Mouse (Mus musculus) neural tube, embryonic 14.5 days (tissue): ENCODE results near the gene Crtc2. TPM values are rescaled to one million over a fixed set of nuclear protein-coding genes. Genes with fewer than 3 reads are reported as not detected.
A peak's percentile ranks its signal among the peaks of the same experiment; 100 is the strongest.
"Not testable (repeated sequence)": the region's sequence is repeated elsewhere in the genome, so short reads cannot be mapped to it uniquely, and the experiment has no call there.

Experiments
- ATAC-seq: fragments of 200-750 bp; cut with Nextera tagmentation; 2 replicates; pipeline ENCODE4 v1.8.0; 2017; ENCODE audit warnings: low read depth, mild to moderate bottlenecking, moderate TSS enrichment, moderate library complexity
- H3K27ac ChIP-seq: fragments of 300-500 bp; sonication (generic); 2 replicates; pipeline ENCODE4 v1.5.1; 2014; ENCODE audit warnings: low read depth, mild to moderate bottlenecking, control low read depth, low read length, moderate library complexity, mixed read lengths
- H3K27me3 ChIP-seq: fragments of 300-500 bp; sonication (generic); 2 replicates; pipeline ENCODE4 v1.6.1; 2014; ENCODE audit warnings: low read length; ENCODE audit not compliant: control insufficient read depth, insufficient read depth
- H3K36me3 ChIP-seq: fragments of 300-500 bp; sonication (generic); 2 replicates; pipeline ENCODE4 v1.6.1; 2014; ENCODE audit warnings: low read length, mixed read lengths; ENCODE audit not compliant: control insufficient read depth, insufficient read depth
- H3K4me1 ChIP-seq: fragments of 300-500 bp; sonication (generic); 2 replicates; pipeline ENCODE4 v1.6.1; 2014; ENCODE audit warnings: low read length; ENCODE audit not compliant: control insufficient read depth, insufficient read depth
- H3K4me2 ChIP-seq: fragments of 300-500 bp; sonication (generic); 2 replicates; pipeline ENCODE4 v1.6.1; 2014; ENCODE audit warnings: mild to moderate bottlenecking, low read depth, low read length, control low read depth
- H3K4me3 ChIP-seq: fragments of 300-500 bp; sonication (generic); 2 replicates; pipeline ENCODE4 v1.5.1; 2014; ENCODE audit warnings: low read depth, low read length, control low read depth, mixed read lengths
- H3K9ac ChIP-seq: fragments of 300-500 bp; sonication (generic); replicated peaks from 2 replicates; pipeline ENCODE4 v1.6.1; 2014; ENCODE audit warnings: low read depth, mild to moderate bottlenecking, control low read depth, low read length, mixed read lengths
- H3K9me3 ChIP-seq: fragments of 300-500 bp; sonication (generic); 2 replicates; pipeline ENCODE4 v1.6.1; 2016; ENCODE audit warnings: low read length; ENCODE audit not compliant: control insufficient read depth
- whole genome bisulfite sequencing: fragments of 180-500 bp; shearing (Covaris S2); extraction: QIAGEN DNeasy Blood & Tissue Kit; methylation state at CpG from one replicate; pipeline ENCODE4 v1.1.7; 2014; 5-methylcytosine and 5-hydroxymethylcytosine counted together
- polyA plus RNA-seq: library from polyadenylated mRNA; unstranded; fragments of >200 nt; fragmentation: Nextera tagmentation; extraction: Ambion mirVana; gene quantifications from 2 replicates; pipeline ENCODE4 v1.2.1, GENCODE M21; 2014

Gene Crtc2
- polyA plus RNA-seq, 1 experiment from 2014 or later = 11.6 TPM

- no peak overlapping the region for H3K9ac ChIP-seq
- ATAC-seq = no peak
- H3K27ac ChIP-seq = no peak overlapping the region
- no peak overlapping the region for H3K4me2 ChIP-seq
- no peaks in the 10 kb centered on the region for H3K9me3 ChIP-seq
- H3K4me3 ChIP-seq = no peak overlapping the region
- H3K4me1 ChIP-seq = no peaks in the 10 kb centered on the region
- 96% methylated on average over 2 of the region's 2 CpGs for WGBS
- H3K36me3 ChIP-seq = peaks cover 6% of the 10 kb centered on the region
- no peaks in the 10 kb centered on the region for H3K27me3 ChIP-seq
Measured at GRCm38 (mm10) chr3:90284150-90284549, 30.2 kb downstream of the Crtc2 start.

- not testable (repeated sequence) for H3K4me1 ChIP-seq, H3K27ac ChIP-seq, H3K27me3 ChIP-seq, H3K9me3 ChIP-seq, H3K9ac ChIP-seq, H3K36me3 ChIP-seq, H3K4me3 ChIP-seq, ATAC-seq, H3K4me2 ChIP-seq
- WGBS = 68% methylated on average over 2 of the region's 3 CpGs
Measured at GRCm38 (mm10) chr3:90289403-90289802, 35.4 kb downstream of the Crtc2 start.

GRCm38 (mm10) chr3:90290602-90291001, 36.6 kb downstream of the Crtc2 start:
- Histone ChIP-seq H3K4me2 (no peak overlapping the region), H3K9me3 (no peaks in the 10 kb centered on the region), H3K4me1 (peaks cover 15% of the 10 kb centered on the region), H3K36me3 (no peaks in the 10 kb centered on the region), H3K27me3 (no peaks in the 10 kb centered on the region), H3K9ac (no peak overlapping the region), H3K4me3 (no peak overlapping the region), H3K27ac (no peak overlapping the region)
- no peak for ATAC-seq
- 83% methylated on average over 1 of the region's 1 CpGs for WGBS

GRCm38 (mm10) chr3:90291982-90292344, 38.0 kb downstream of the Crtc2 start:
- WGBS = 38% methylated on average over 2 of the region's 2 CpGs
- ATAC-seq = no peak
- Histone ChIP-seq H3K9ac (peak overlapping the region; percentile 76), H3K4me3 (peak overlapping the region; percentile 55), H3K27ac (peak overlapping the region; percentile 93), H3K27me3 (no peaks in the 10 kb centered on the region), H3K9me3 (no peaks in the 10 kb centered on the region), H3K4me1 (peaks cover 18% of the 10 kb centered on the region), H3K4me2 (peak overlapping the region; percentile 65), H3K36me3 (no peaks in the 10 kb centered on the region)

- Histone ChIP-seq H3K27ac (peak within 1 kb of the TSS; percentile 96), H3K36me3 (no peaks in the 10 kb centered on the region), H3K27me3 (no peaks in the 10 kb centered on the region), H3K4me1 (peaks cover 18% of the 10 kb centered on the region), H3K4me3 (peak within 1 kb of the TSS; percentile 83), H3K4me2 (peak within 1 kb of the TSS; percentile 79), H3K9me3 (no peaks in the 10 kb centered on the region), H3K9ac (peak within 1 kb of the TSS; percentile 92)
- under 1% methylated on average over 44 of the region's 47 CpGs for WGBS
- ATAC-seq = peak; percentile 99
Measured at GRCm38 (mm10) chr3:90292345-90293275, 38.6 kb downstream of the Crtc2 start, which contains the start of gene Gatad2b. Gene Gatad2b (plus strand): TSS chr3:90293178.

- 0% methylated on average over 17 of the region's 68 CpGs for WGBS
- peak overlapping the region; percentile 79 for H3K4me2 ChIP-seq
- peak; percentile 35 for ATAC-seq
Measured at GRCm38 (mm10) chr3:90293352-90294063, 39.5 kb downstream of the Crtc2 start.

GRCm38 (mm10) chr3:90294064-90294440, 40.1 kb downstream of the Crtc2 start:
- no peak for ATAC-seq
- WGBS = 2% methylated on average over 11 of the region's 11 CpGs

More at GRCm38 (mm10) chr3:90293352-90294063, 39.5 kb downstream of the Crtc2 start:
- H3K27me3 ChIP-seq = no peaks in the 10 kb centered on the region
- H3K27ac ChIP-seq = peak overlapping the region; percentile 96
- H3K36me3 ChIP-seq = no peaks in the 10 kb centered on the region
- H3K9ac ChIP-seq = peak overlapping the region; percentile 92
- H3K4me1 ChIP-seq = peaks cover 18% of the 10 kb centered on the region
- no peaks in the 10 kb centered on the region for H3K9me3 ChIP-seq
- peak overlapping the region; percentile 83 for H3K4me3 ChIP-seq

GRCm38 (mm10) chr3:90294651-90295050, 40.7 kb downstream of the Crtc2 start:
- no peak overlapping the region for H3K27ac ChIP-seq
- peak overlapping the region; percentile 92; the same call in 1 of the 2 replicates for H3K9ac ChIP-seq
- no peaks in the 10 kb centered on the region for H3K36me3 ChIP-seq
- H3K9me3 ChIP-seq = no peaks in the 10 kb centered on the region
- peaks cover 18% of the 10 kb centered on the region for H3K4me1 ChIP-seq
- ATAC-seq = no peak
- 82% methylated on average over 2 of the region's 2 CpGs for WGBS
- H3K4me2 ChIP-seq = peak overlapping the region; percentile 79
- H3K27me3 ChIP-seq = no peaks in the 10 kb centered on the region
- peak overlapping the region; percentile 83 for H3K4me3 ChIP-seq

More at GRCm38 (mm10) chr3:90294064-90294440, 40.1 kb downstream of the Crtc2 start:
- Histone ChIP-seq H3K36me3 (no peaks in the 10 kb centered on the region), H3K27me3 (no peaks in the 10 kb centered on the region), H3K27ac (no peak overlapping the region), H3K4me1 (peaks cover 18% of the 10 kb centered on the region), H3K9me3 (no peaks in the 10 kb centered on the region), H3K9ac (peak overlapping the region; percentile 92), H3K4me3 (peak overlapping the region; percentile 83), H3K4me2 (peak overlapping the region; percentile 79)

- H3K27me3 ChIP-seq = no peaks in the 10 kb centered on the region
- WGBS = 64% methylated on average over 3 of the region's 3 CpGs
- ATAC-seq = no peak
Measured at GRCm38 (mm10) chr3:90305801-90306200, 51.8 kb downstream of the Crtc2 start.

More at GRCm38 (mm10) chr3:90305801-90306200, 51.8 kb downstream of the Crtc2 start:
- no peaks in the 10 kb centered on the region for H3K9me3 ChIP-seq
- H3K4me1 ChIP-seq = no peaks in the 10 kb centered on the region
- H3K9ac ChIP-seq = no peak overlapping the region
- H3K36me3 ChIP-seq = no peaks in the 10 kb centered on the region
- H3K27ac ChIP-seq = no peak overlapping the region
- H3K4me2 ChIP-seq = no peak overlapping the region
- H3K4me3 ChIP-seq = no peak overlapping the region
